Mouse (Mus musculus): Measurements from ENCODE around the gene Luc7l3.
A peak's percentile ranks its signal among the peaks of the same experiment; 100 is the strongest.
"Not testable (repeated sequence)": the region's sequence is repeated elsewhere in the genome, so short reads cannot be mapped to it uniquely, and the experiment has no call there.

The Luc7l3 gene

DNA sequence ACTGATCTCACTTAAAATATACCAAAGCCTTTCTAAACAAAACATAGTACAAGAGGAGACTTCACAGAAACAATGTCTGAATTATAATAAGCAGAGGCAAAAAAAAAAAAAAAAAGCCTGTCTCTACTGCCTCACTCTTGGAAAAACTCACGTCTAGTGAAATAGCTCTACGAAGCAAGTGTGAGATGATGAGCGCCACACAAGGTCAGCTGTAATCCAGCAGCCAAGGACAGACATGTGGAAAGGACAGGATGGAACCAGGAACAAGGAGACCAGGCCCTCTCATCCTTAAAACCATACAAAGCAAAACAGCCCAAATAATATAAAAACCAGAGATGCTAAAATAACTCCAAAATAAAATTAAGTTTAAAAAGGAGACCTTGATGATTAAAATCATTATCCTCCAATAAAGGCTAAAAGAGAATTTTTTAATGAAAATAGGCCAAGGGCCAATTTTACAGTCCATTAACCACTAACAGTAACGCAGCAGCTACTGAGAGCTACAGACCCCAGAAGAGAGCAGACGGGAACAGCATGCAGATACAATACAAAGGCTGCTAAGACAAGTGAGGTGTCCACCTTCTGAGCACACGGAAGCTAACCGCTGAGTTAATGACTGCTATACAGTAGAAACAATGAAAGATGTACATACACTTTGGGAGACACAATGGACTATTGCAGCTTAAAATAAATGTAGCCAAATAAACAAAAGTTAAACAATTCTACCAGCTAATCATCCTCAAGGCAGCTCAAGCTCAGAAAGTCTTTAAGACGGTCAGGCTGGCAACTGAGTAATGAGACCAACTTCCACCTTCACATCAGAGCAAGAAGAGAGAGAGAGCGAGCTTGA lies 26.6 kb downstream of the Luc7l3 start:
- DNase-seq (ENCODE audit: low read depth, low spot score) = no peak

DNA sequence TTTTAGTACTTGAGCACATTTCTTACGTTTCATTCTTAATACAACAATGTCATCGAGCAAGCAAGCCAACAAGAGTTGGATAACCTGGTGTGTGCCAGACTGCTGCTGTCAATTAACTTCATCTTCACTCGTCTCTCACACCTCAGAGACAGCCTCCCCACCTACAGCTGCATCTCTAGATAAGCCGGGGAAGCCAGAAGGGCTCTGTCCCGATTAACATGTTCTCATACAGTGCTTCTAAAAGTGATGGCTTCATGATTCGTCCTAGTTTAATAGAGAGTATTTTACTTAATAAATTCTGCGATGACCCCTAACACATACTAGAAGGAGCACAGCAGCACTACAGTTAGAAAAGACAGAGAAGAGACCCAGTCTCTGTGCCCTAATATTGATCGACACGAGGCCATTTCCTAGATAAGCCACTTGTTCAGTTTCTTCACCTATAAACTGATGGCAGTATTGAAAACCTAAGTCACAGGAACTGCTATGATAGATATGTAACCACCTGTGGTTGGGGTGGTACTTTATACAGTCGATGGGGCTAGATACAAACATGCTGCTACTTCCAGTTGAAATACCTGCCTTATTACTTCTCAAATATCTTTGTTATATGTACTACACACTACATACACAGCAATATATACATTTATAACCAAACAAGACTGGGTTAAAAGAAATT lies 31.6 kb downstream of the Luc7l3 start:
- DNase-seq (ENCODE audit: low read depth, low spot score) = no peak

DNA sequence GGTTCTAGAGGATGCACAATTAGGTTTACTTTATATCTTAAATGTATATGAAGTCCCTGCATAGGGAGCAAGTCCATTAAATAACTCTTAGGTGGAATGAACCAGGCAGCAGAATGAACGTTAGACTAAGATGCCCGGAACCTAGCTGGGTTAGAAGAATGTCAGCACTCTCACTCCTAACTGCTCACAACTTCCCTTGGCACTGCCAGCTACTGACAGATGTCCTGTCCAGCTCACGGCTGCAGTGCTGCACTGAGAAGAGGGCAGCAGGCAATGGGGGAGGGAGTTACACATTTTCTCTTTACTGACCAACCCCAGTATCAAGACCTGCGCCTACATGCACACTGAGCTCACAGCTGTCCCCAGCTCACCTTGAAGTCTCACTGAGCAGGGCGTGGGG lies 34.7 kb downstream of the Luc7l3 start:
- DNase-seq (ENCODE audit: low read depth, low spot score) = no peak

DNA sequence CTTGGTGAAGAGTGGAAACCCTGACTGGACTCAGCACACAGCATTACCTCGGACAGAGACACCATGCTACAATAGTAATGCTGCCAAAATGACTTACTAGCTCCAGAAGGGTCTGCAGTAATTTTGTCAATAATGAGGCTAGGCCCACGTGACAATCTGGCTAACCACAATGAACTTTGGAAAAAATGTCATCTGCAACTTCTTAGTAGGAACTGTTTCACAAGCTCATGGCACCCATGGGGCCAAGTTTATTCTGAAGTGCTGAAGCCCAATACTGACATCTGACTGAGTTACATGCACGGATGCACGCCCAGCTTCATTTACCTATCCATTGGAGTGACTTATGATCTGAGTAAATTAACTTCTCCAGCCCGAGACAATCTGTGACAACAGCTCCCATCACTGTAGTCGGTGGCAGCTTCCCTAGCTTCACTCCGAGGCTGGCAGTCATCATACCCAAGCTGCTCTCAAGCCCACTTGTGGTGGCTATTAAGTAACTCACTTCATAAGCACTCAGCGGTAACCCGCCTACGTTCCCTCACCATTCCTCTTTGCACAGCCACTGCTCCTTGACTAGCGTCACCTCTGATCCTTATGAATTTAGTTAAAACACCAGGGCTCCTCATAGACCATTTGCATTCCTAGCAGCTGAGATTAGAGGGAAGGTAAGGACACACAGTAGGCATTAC lies 35.8 kb downstream of the Luc7l3 start:
- no peak for DNase-seq (ENCODE audit: low read depth, low spot score)

DNA sequence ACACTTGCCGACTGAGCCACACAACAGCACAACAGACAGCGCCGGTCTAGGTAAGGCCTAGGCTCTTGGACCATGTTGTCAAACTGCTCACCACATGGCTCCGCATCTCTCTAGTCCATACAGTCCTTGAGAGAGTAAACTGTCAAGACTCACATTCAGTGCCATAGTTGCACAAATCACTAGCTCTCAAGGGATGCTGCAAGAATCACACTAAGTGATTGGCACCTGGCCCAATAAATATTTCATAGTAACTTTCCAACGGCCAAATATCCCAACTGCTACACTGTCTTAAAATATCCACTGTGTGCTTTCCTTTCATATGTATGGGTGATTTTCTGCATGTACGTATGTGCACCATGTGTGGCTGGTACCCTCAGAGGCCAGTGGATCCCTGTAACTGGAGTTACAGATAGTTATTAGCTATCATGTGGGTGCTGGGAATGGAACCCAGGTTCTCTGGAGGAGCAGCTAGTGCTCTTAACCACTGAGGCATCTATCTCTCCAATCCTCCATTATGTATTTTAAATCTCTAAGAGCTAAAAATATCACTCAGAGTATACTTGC lies 38.2 kb downstream of the Luc7l3 start:
- DNase-seq (ENCODE audit: low read depth, low spot score) = no peak

DNA sequence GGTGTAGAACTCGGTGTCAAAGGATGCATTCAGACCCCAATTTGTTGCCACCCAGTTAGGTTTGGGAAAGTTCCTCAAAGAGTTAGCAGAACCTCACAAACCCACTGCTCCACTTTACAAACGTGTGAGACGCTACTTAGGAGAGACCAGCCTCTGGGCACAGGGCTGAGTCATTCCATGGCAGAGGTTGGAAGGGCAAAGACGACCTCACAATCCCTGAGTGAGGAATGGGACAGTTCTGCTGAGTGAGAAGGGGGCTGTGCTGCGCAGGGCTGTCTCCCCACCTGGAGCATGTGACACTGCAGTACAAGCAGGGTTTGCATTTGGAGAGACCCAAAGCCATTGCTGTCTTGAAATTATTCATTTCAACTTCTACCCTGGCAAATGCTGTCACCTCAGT lies 39.5 kb downstream of the Luc7l3 start:
- no peak for DNase-seq (ENCODE audit: low read depth, low spot score)

DNA sequence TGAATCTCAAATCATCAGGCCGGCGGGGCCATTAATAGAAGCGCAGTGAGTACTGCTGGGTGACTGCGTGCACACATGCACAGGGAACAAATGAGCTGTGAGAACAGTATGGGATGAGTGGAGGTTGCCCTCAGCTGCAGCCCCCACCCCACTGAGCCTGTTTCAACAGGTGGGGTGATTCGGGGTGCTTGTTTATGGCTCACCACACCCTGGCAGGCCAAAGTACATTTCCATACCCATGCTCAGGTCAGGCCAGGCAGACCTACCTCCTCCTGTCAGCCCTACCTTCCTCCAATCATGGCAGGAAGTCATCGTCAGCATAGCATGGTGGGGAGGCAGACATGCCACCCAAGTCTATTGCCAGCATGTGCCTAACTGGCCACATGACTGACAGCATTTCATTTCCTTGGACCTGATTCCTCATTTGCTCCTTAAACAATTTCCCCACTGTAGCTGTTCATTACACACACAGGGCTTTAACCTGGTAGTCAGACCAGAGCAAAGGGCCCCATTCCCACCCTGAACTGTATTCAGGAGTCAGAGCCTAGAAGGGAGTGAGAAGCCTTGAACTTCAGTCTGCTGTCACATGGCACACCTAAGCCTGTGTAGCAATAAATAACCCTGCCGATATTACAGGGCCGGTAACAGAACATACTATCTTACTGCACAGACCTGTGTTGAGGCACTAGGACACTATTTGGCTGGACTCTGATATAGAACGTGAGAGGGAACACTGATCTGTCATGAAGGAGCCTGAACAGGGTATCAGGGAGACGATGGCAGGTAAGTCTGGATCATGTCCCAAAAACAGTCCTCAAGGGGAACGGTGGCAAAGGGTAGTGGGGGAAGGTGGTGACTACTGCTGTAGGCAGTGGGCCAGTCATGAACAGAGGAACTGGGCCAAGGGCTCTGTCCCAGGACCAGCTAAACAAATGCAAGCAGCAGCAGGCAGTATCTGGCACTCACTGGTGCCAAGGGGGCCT lies 40.3 kb downstream of the Luc7l3 start, which contains the start of gene Gm21885:
Gene Gm21885, plus strand, starts transcription at position 675 of the 983 bp plus-strand sequence.
- no peak for DNase-seq (ENCODE audit: low read depth, low spot score)

DNA sequence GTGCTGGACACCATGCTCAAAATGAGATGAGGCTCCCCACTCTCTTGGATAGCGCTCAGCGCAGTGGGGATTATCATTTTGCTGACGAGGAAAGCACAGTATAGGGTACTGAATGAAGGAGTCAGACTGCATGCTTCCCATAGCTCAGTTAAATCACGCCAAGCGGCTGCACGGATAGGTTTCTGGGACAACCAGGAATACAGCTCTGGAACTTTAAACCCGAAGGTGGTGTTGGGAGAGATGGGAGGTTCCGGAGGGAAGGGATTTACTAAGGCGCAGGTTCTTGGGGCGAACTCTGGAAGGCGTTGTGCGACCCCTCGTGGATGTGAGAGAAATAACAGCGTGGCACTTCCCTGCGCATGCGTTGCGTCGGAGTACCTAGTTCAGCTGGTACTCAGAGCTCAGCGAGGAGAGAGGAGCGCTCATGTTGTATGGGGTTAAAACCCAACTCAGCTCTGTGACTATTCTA lies 44.9 kb downstream of the Luc7l3 start:
- DNase-seq (ENCODE audit: low read depth, low spot score) = peak; percentile 95

DNA sequence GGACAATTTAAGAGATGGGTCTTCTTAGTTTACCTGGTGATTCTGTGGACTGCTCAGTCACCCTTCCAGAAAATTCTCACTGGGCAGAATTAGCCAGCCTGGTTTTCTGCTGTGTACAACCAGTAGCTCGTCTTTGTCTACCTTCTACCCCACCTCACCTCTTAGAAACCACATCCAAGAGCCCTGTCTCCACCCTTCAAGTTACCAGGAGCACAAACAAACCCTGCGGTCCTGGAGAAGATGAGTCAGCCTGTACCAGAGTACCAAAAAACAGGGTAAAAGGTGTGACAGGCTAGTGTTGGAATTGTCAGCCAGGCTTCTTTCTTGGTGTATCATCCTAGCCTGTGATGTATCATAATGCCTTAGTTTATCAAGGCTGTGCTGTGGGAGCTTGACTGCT lies 46.1 kb downstream of the Luc7l3 start:
- DNase-seq (ENCODE audit: low read depth, low spot score) = no peak

DNA sequence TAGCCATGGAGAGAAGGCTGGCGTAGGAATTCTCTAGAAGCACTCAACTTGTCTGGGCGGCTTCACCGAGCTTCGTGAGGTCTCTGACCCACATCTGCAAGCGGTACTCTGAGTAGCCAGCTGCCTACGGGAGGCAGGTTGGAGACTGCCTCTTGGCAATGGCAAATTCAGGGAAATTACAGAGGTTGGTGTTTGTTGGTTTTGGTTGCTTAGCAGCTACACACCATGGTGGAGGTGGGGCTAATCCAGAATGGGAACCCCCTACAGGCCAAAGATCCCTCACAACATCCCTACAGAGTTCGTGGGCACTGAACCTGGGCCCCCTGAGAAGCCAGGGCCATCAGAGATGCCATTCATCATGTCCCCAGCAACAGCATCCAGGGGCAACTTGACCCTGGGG lies 46.6 kb downstream of the Luc7l3 start:
- DNase-seq (ENCODE audit: low read depth, low spot score) = no peak

DNA sequence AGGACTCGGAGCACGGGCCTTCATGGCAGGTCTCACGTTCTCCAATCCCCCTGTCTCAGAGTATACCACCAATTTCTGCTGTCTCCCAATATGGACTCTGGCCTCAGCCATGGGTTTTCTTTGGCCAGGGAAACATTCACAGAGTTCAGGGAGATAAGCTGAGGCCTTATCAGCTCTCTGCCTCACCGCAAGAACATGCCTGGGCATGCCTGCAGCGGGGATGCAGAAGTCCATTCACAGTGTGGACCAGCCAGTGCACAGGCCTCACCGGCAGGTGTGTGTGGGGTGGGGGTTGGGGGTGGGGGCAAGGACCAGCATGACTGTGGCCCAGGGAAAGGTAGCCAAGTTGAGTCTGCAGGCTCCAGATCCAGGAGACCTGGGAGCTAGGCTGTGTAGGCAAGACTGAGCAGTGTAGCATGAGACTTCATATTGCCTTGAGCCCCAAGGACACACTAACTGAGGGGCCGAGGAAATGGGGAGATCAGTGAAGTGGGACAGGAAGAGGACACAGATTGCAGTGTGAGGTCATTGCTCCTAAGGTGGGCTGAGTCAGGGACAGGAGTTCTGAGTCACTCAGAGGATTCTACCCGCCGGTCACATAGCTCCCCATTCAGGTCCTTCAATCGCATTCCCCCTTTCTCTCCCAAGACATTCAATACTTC lies 47.5 kb downstream of the Luc7l3 start:
- no peak for DNase-seq (ENCODE audit: low read depth, low spot score)

DNA sequence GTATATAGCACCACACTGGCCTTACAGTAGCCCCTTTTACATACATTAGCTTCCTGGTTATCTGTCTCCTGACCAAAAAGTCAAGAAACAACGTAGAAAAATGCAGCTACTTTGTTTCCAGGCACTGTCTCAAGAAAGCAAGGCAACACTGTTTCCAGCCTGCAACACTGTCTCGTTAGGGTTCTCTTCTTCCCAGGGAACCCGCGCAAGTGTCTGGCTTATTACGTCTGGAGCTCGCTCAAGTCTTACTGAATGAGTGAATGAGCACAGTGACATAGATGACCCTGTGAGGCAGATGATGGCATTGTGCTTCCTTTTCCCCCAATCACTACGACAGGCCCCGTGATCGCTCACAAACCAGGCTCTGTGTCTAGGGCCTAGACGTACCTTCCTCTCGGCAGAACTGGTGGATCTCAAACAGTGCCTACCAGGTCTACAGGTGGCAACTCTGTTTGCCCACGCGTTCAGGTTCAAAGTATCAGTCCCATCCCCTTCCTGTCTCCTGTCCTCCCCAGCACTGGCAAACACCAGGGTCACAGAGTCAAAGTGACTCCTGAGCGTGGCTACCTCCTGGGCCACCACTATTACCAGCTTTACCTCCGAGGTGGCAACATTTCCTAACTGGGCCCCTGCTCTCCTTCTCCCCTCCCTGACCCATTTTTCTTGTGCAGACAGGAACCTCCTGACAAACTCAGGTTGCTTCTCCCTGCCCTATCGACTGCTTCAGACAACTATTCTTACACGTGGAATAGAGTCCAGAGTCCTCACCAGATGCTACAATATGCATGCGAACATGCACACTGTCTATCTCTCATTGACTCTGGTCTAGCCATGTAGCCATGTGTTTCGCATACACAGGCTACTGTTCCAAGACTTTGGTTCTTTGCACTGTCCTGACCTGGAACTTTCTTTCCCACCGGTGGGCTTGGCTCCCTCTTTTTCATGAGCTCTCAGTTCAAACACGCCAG lies 48.5 kb downstream of the Luc7l3 start:
- no peak for DNase-seq (ENCODE audit: low read depth, low spot score)

DNA sequence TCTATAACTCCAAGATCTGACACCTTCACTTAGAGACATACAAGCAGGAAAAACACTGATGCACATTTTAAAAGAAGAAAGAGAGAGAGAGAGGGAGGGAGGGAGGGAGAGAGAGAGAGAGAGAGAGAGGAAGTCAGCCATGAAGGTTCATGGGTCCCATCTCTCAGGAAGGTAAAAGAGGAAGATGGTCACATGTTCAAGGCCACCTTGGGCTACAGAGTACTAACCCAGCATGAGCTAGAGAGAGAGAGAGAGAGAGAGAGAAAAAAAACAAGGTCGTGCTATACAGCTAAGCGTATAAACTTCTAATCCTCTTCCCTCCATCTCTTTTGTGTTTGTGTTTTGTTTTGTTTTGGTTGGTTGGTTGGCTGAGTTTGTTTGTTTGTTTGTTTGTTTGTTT lies 50.8 kb downstream of the Luc7l3 start:
- no peak for DNase-seq (ENCODE audit: low read depth, low spot score)

DNA sequence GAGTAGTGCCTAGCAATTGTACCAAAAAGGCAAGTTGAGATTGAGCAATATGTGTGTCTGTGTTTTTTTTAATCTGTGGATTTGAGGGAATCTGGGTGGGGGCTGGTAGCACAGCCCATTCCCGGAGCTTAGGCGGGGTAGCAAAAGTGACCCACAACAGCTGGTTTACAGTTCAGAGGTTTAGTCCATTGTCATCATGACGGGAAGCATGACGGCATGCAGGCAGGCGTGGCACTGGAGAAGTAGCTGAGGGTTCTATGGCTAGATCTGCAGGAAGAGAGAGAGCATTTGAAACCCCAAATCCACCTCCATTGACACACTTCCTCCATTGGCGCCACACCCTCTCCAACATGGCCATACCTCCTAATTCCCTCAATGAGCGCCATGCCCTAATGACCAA lies 51.9 kb downstream of the Luc7l3 start:
- DNase-seq (ENCODE audit: low read depth, low spot score) = no peak

DNA sequence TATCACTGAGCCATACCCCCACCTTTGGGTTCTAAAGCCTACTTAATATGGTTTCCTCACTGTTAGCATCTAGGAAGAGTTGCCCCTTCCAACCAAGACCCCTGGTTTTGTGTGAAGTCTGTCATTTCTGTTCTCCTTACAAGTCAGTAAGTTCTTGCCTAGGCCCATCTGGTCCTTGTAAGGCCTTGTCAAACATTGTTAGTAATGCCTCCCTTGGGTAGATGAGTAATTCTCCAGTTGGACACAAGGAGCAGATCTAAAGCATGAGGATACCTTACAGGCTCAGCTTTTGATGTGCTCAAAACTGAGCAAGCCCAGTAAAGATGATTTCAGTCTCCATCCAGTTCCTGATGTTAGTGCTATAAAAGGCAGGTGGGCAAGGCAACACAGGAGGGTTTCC lies 53.0 kb downstream of the Luc7l3 start:
- no peak for DNase-seq (ENCODE audit: low read depth, low spot score)

DNA sequence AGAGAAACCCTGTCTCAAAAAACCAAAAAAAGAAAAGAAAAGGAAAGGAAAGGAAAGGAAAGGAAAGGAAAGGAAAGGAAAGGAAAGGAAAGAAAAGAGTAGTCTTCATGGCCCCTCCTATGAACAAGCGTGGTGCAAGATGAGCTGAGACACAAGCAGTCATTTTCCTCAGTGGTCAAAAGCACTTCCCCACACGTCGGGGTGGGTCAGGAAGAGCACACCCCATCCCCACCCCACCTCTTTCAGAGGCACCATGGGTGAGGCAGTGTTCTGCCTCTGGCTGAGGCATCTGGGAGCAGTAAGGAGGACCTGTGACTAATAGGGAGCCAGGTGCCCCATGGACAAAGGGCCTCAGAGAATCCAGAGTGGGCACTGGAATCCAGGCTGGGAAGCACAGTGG lies 55.6 kb downstream of the Luc7l3 start:
- not testable (repeated sequence) for DNase-seq (ENCODE audit: low read depth, low spot score)

DNA sequence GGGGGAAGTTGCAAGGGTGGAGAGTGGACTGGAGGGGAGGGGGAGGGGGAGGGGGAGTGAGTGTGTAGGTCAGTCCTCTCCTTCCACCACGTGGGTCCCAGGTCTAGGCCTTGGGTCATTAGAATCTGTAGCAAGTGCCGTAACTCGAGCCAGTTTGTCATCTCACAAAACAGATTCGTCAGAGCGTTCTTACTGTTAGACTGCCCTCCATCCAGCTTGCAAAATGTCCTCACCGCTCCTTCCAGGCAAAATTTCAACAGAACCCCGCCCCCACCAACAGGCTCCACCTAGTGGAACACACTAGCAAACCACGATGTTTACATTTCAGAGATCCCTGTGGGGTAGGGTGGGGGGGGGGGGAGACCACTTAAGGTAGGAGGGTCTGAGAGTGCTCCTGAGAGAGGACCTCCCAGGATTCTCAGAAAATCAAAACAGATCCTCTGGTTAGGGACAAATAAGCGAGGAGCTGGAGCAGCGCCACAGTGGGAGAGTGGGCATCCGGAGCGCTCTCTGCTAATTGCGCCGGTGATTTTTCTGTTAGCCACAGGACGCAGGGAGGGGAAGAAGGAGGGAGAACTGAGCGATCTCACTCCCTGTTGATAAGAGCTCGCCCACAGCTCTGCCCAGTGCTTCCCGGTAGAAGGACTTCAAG lies 56.5 kb downstream of the Luc7l3 start:
- no peak for DNase-seq (ENCODE audit: low read depth, low spot score)

DNA sequence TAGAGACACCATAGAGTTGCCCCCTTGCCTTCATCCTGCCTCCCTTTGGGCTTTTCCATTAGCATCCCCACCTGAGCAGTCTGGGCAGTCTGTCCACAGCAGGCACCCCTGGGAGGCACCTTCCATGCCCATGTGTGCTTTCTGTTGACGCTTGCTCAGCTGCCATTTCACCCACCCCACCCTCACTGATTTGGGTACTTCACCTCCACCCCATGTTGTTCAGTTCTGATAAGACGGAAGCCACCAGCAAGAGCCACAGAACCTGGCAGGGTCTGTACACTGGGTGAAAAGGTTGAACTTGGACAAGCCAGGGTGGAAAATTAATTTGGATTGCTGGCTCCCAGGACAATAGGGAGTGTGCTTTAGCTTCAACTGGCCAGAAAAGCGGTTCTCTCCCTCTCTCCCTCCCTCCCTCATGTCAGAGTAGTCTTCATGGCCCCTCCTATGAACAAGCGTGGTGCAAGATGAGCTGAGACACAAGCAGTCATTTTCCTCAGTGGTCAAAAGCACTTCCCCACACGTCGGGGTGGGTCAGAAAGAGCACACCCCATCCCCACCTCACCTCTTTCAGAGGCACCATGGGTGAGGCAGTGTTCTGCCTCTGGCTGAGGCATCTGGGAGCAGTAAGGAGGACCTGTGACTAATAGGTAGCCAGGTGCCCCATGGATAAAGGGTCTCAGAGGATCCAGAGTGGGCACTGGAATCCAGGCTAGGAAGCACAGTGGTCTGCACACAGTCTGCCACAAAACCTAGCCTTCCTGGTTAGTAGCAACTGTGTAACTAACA lies 60.0 kb downstream of the Luc7l3 start:
- DNase-seq (ENCODE audit: low read depth, low spot score) = no peak
